ENCODE assay signal across 8 mouse cellular contexts in genomic region chr4:133673666-133674330, GRCm38 (mm10). TPM values are rescaled to one million over a fixed set of nuclear protein-coding genes. Genes with fewer than 3 reads are reported as not detected.
DNase-seq lines count a peak whose midpoint lies in the region; ATAC-seq and TF ChIP-seq lines count a peak whose summit lies in the region.

No protein-coding gene starts in this region.

- H3K9me3 ChIP-seq in heart, embryonic 13.5 days = no peaks in the 10 kb centered on the region
- no peaks in the 10 kb centered on the region for H3K9me3 ChIP-seq in stomach, postnatal 0 days (ENCODE audit: control insufficient read depth, low read length)

- H3K36me3 ChIP-seq in heart, embryonic 13.5 days = peaks cover 9% of the 10 kb centered on the region
- no peaks in the 10 kb centered on the region for H3K36me3 ChIP-seq in stomach, postnatal 0 days (ENCODE audit: control insufficient read depth, insufficient read depth, low read length)

- peak overlapping the region; percentile 78 for H3K4me2 ChIP-seq in heart, embryonic 13.5 days
- peak overlapping the region; percentile 54 for H3K4me2 ChIP-seq in stomach, postnatal 0 days (replicated peaks; ENCODE audit: low read depth)

- peaks cover 7% of the 10 kb centered on the region; the same call in 1 of the 2 replicates for H3K4me1 ChIP-seq in cortical plate, adult 2 months (ENCODE audit: control insufficient read depth, insufficient read depth, low read length)
- peaks cover 68% of the 10 kb centered on the region for H3K4me1 ChIP-seq in heart, embryonic 13.5 days
- H3K4me1 ChIP-seq in stomach, postnatal 0 days (replicated peaks; ENCODE audit: control insufficient read depth, insufficient read depth) = peaks cover 11% of the 10 kb centered on the region; the same call in 1 of the 2 replicates

- no peak overlapping the region for H3K4me3 ChIP-seq in left cerebral cortex, adult 2 months
- no peak overlapping the region for H3K4me3 ChIP-seq in cortical plate, adult 2 months (ENCODE audit: insufficient read depth, low read length)
- H3K4me3 ChIP-seq in heart, embryonic 13.5 days = peak overlapping the region; percentile 76
- peak overlapping the region; percentile 73 for H3K4me3 ChIP-seq in stomach, postnatal 0 days (ENCODE audit: low read depth, low read length)

- H3K27me3 ChIP-seq in heart, embryonic 13.5 days (replicated peaks) = no peaks in the 10 kb centered on the region
- H3K27me3 ChIP-seq in stomach, postnatal 0 days (ENCODE audit: control insufficient read depth, insufficient read depth, low read length) = no peaks in the 10 kb centered on the region

- 20% methylated on average over 10 of the region's 10 CpGs for WGBS in heart, embryonic 13.5 days
- WGBS in stomach, postnatal 0 days = 19% methylated on average over 10 of the region's 10 CpGs

- H3K9ac ChIP-seq in heart, embryonic 13.5 days = peak overlapping the region; percentile 95
- H3K9ac ChIP-seq in stomach, postnatal 0 days (ENCODE audit: low read length) = 0 out of 2 replicates have a peak overlapping the region, but pooled peaks have one; percentile 23

- no peak for TF ChIP-seq POLR2A in cortical plate, adult 2 months (IDR thresholded peaks at IDR 0.05; ENCODE audit: extremely low read depth, insufficient read depth, low read length)

- H3K27ac ChIP-seq in left cerebral cortex, adult 2 months = peak overlapping the region; percentile 100
- peak overlapping the region; percentile 72 for H3K27ac ChIP-seq in cortical plate, adult 2 months (ENCODE audit: insufficient read depth, low read length)
- H3K27ac ChIP-seq in heart, embryonic 13.5 days (replicated peaks) = peak overlapping the region; percentile 100
- H3K27ac ChIP-seq in stomach, postnatal 0 days (replicated peaks) = peak overlapping the region; percentile 99

- ATAC-seq in heart, embryonic 13.5 days (ENCODE audit: extremely low read depth, insufficient number of reproducible peaks, low FRiP score, low TSS enrichment) = no peak
- ATAC-seq in stomach, postnatal 0 days (ENCODE audit: low FRiP score, low TSS enrichment) = no peak

- no peak for TF ChIP-seq EP300 in stomach, postnatal 0 days (optimal IDR thresholded peaks at IDR 0.05)

- TF ChIP-seq CTCF in left cerebral cortex, adult 2 months (IDR thresholded peaks at IDR 0.05) = no peak
- no peak for TF ChIP-seq CTCF in cortical plate, adult 2 months (IDR thresholded peaks at IDR 0.05; ENCODE audit: extremely low read depth, insufficient read depth, low read length)
- no peak for TF ChIP-seq CTCF in stomach, postnatal 0 days (IDR thresholded peaks at IDR 0.05; ENCODE audit: low read depth)

- intact Hi-C loops in left cerebral cortex, adult 2 months (cut with DNase I) = loop anchor here (5.0 to 10.0 kb wide), 2 partner anchors 239 to 291 kb away; partner anchors contain the start of gene Hmgn2

- peak in 1 of 2 experiments; percentile 36 for DNase-seq in left cerebral cortex, adult 2 months (ENCODE audit: extremely low spot score in 1 of 2, low spot score in 2 of 2)
- no peak for DNase-seq in left cerebral cortex, adult 8-10 months (ENCODE audit: low spot score in 2 of 2)
- peak; percentile 84 for DNase-seq in kidney, postnatal 10 days
- DNase-seq in lung, postnatal 36 days = peak; percentile 80
- DNase-seq in stomach, postnatal 0 days (ENCODE audit: low spot score) = no peak
- DNase-seq in embryo, embryonic 9.5 days (ENCODE audit: extremely low spot score) = no peak

RNA-seq across cellular contexts. Expression of gene Pigv, which starts 1.4 kb away (rescaled TPM):
- 1 to 10 TPM; 7.9 to 8.1 TPM for total RNA-seq in left cerebral cortex, adult 2 months (2021)
- total RNA-seq in left cerebral cortex, adult 8-10 months (2022) = 10 to 100 TPM in 2 of 4 experiments, 1 to 10 TPM in 2; 8.4 to 10.9 (median 9.9) TPM
- 6.6 and 7.4 TPM in 2 replicates for polyA plus RNA-seq in cortical plate, adult 2 months (2012; rRNA removed)
- polyA plus RNA-seq in heart, embryonic 13.5 days (2015; fragmentation: Nextera tagmentation; extraction: Ambion mirVana) = 12.8 and 15.7 TPM in 2 replicates
- 11.5 and 13.0 TPM in 2 replicates for polyA plus RNA-seq in stomach, postnatal 0 days (2015; fragmentation: Nextera tagmentation; extraction: Ambion mirVana)

RNA-seq across cellular contexts. Expression of gene Zdhhc18, which starts 23.8 kb away (rescaled TPM):
- 10 to 100 TPM; 33.2 to 36.8 TPM for total RNA-seq in left cerebral cortex, adult 2 months (2021)
- total RNA-seq in left cerebral cortex, adult 8-10 months (2022) = 10 to 100 TPM; 33.8 to 57.7 (median 44.6) TPM
- polyA plus RNA-seq in cortical plate, adult 2 months (2012; rRNA removed) = 36.8 and 38.4 TPM in 2 replicates
- polyA plus RNA-seq in heart, embryonic 13.5 days (2015; fragmentation: Nextera tagmentation; extraction: Ambion mirVana) = 1.5 and 1.6 TPM in 2 replicates
- 1.6 and 3.6 TPM in 2 replicates for polyA plus RNA-seq in stomach, postnatal 0 days (2015; fragmentation: Nextera tagmentation; extraction: Ambion mirVana)

Comparison
In these comparisons a context has a peak if more than half of its experiments do, and no peak if none do; other contexts are left out.
1. DNase-seq: peak in kidney, postnatal 10 days (single experiment) and lung, postnatal 36 days (single experiment); none in left cerebral cortex, adult 8-10 months (0 of 2), stomach, postnatal 0 days (single experiment) and embryo, embryonic 9.5 days (single experiment).
2. H3K4me3 ChIP-seq: peak in heart, embryonic 13.5 days (single experiment) and stomach, postnatal 0 days (single experiment); none in left cerebral cortex, adult 2 months (single experiment) and cortical plate, adult 2 months (single experiment).
3. Peak in every context shown above with its lines, with median percentiles within 50 percentile points of each other: H3K27ac ChIP-seq.